Mouse (Mus musculus): ENCODE data around the gene Camk2d.

The Camk2d gene

GRCm38 (mm10) chr3:126746148-126746803, 150.2 kb downstream of the Camk2d start:
- no peak for DNase-seq (ENCODE audit: low spot score)

GRCm38 (mm10) chr3:126747628-126748027, 151.5 kb downstream of the Camk2d start:
- DNase-seq (ENCODE audit: low spot score), result no peak

GRCm38 (mm10) chr3:126751377-126752098, 155.4 kb downstream of the Camk2d start:
- DNase-seq (ENCODE audit: low spot score), result no peak

- no peak for DNase-seq (ENCODE audit: low spot score)
Observed at GRCm38 (mm10) chr3:126752978-126753377, 156.9 kb downstream of the Camk2d start.

GRCm38 (mm10) chr3:126758398-126758797, 162.3 kb downstream of the Camk2d start:
- no peak for DNase-seq (ENCODE audit: low spot score)

GRCm38 (mm10) chr3:126760608-126761007, 164.5 kb downstream of the Camk2d start:
- no peak for DNase-seq (ENCODE audit: low spot score)

GRCm38 (mm10) chr3:126764745-126765144, 168.6 kb downstream of the Camk2d start:
- no peak for DNase-seq (ENCODE audit: low spot score)

GRCm38 (mm10) chr3:126770056-126770455, 174.0 kb downstream of the Camk2d start:
- no peak for DNase-seq (ENCODE audit: low spot score)

- no peak for DNase-seq (ENCODE audit: low spot score)
Observed at GRCm38 (mm10) chr3:126771032-126771431, 174.9 kb downstream of the Camk2d start.

GRCm38 (mm10) chr3:126771541-126771940, 175.4 kb downstream of the Camk2d start:
- peak; percentile 42 for DNase-seq (ENCODE audit: low spot score)

- no peak for DNase-seq (ENCODE audit: low spot score)
Observed at GRCm38 (mm10) chr3:126776001-126776400, 179.9 kb downstream of the Camk2d start.

GRCm38 (mm10) chr3:126777101-126777500, 181.0 kb downstream of the Camk2d start:
- no peak for DNase-seq (ENCODE audit: low spot score)

- DNase-seq (ENCODE audit: low spot score), result no peak
Observed at GRCm38 (mm10) chr3:126777879-126778278, 181.8 kb downstream of the Camk2d start.

GRCm38 (mm10) chr3:126780014-126780615, 184.0 kb downstream of the Camk2d start:
- no peak for DNase-seq (ENCODE audit: low spot score)

GRCm38 (mm10) chr3:126793035-126793964, 197.2 kb downstream of the Camk2d start:
- no peak for DNase-seq (ENCODE audit: low spot score)

- DNase-seq (ENCODE audit: low spot score), result no peak
Observed at GRCm38 (mm10) chr3:126795904-126796303, 199.8 kb downstream of the Camk2d start.

- no peak for DNase-seq (ENCODE audit: low spot score)
Observed at GRCm38 (mm10) chr3:126797025-126797424, 200.9 kb downstream of the Camk2d start.

- no peak for DNase-seq (ENCODE audit: low spot score)
Observed at GRCm38 (mm10) chr3:126797810-126798209, 201.7 kb downstream of the Camk2d start.

- DNase-seq (ENCODE audit: low spot score), result no peak
Observed at GRCm38 (mm10) chr3:126802988-126803387, 206.9 kb downstream of the Camk2d start.

GRCm38 (mm10) chr3:126804968-126805367, 208.9 kb downstream of the Camk2d start:
- no peak for DNase-seq (ENCODE audit: low spot score)

GRCm38 (mm10) chr3:126806145-126806544, 210.0 kb downstream of the Camk2d start:
- DNase-seq (ENCODE audit: low spot score), result no peak

- DNase-seq (ENCODE audit: low spot score), result no peak
Observed at GRCm38 (mm10) chr3:126809915-126810314, 213.8 kb downstream of the Camk2d start.
